Mouse (Mus musculus): ENCODE results near the gene Gm12117. TPM values are rescaled to one million over a fixed set of nuclear protein-coding genes. Genes with fewer than 3 reads are reported as not detected.

The Gm12117 gene
- not detected for polyA plus RNA-seq (2017; shearing (Covaris generic))

GRCm38 (mm10) chr11:33276637-33277036 lies at the start of gene Gm12117:
Gm12117 (minus strand) TSS chr11:33276737.

Other genes with a start within 250 kb of the Gm12117 start
- gene Fgf18, start 129.3 kb downstream of the Gm12117 start, polyA plus RNA-seq (2017; shearing (Covaris generic)): 0.59 TPM
- 633 TPM for gene Npm1, start 113.5 kb downstream of the Gm12117 start, polyA plus RNA-seq (2017; shearing (Covaris generic))
- not detected for gene Tlx3, start 73.1 kb downstream of the Gm12117 start, polyA plus RNA-seq (2017; shearing (Covaris generic))
- gene Ranbp17, start 237.0 kb upstream of the Gm12117 start, polyA plus RNA-seq (2017; shearing (Covaris generic)): 0.54 TPM

Measured in effector memory CD4-positive, alpha-beta T cell, adult 5 months (primary cell).